Mouse (Mus musculus): ENCODE results near the gene Tnni1.

- no peak for TF ChIP-seq CTCF (IDR thresholded peaks at IDR 0.05; ENCODE audit: insufficient read depth, low read length)
- no peak for TF ChIP-seq POLR2A (IDR thresholded peaks at IDR 0.05; ENCODE audit: borderline replicate concordance, extremely low read depth, low read depth, low read length)
These were observed 2.6 kb upstream of the Tnni1 start for GRCm38 (mm10) chr1:135776596-135776995.

Data from lung, adult 2 months (tissue).